Mouse (Mus musculus): ENCODE results near the gene Csk. TPM values are rescaled to one million over a fixed set of nuclear protein-coding genes. Genes with fewer than 3 reads are reported as not detected.

Csk gene
- polyA plus RNA-seq, 1 experiment from 2014 or later: 13.1 TPM

DNA sequence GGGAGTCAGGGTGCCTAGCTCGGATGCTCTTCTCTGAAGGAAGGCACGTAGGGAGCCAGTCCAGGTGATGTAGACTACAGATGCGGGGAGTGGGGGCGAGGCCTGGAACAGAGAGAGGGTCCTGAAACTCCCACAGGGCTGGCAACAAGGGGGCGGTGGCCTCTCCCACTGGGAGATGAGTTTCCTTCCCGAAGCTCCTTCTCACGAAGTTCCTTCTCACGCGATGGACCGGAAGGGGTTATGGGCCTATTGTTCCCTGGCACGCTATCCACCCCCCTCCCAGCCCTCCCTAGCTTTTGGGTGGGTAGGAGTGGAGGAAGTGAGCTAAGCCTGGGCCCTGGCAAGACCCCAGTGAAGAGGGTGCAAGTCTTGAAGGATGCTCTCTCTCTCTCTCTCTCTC is 14.4 kb upstream of the Csk start:
- no peak overlapping the region for H3K4me3 ChIP-seq (ENCODE audit: control insufficient read depth in 1 of 2, insufficient read depth in 1 of 2, low read depth in 1 of 2, low read length in 2 of 2)
- 57% methylated on average over 11 of the region's 11 CpGs for WGBS
- no peaks in the 10 kb centered on the region for H3K27me3 ChIP-seq (ENCODE audit: control insufficient read depth, insufficient read depth, low read length)
- no peak overlapping the region for H3K27ac ChIP-seq (replicated peaks in 1 of 2; ENCODE audit: control insufficient read depth in 1 of 2, insufficient read depth in 1 of 2, low read depth in 2 of 2, low read length in 2 of 2)
- no peaks in the 10 kb centered on the region for H3K9me3 ChIP-seq (ENCODE audit: control insufficient read depth, low read length)
- no peaks in the 10 kb centered on the region for H3K36me3 ChIP-seq (ENCODE audit: control insufficient read depth, insufficient read depth, low read length)
- no peak overlapping the region for H3K4me2 ChIP-seq (ENCODE audit: low read length)
- ATAC-seq (ENCODE audit: insufficient number of reproducible peaks, insufficient read depth, low FRiP score, low read depth): no peak
- no peaks in the 10 kb centered on the region; a peak in 1 of 4 replicates for H3K4me1 ChIP-seq (ENCODE audit: control insufficient read depth in 2 of 2, insufficient read depth in 2 of 2, low read length in 2 of 2)
- H3K9ac ChIP-seq (ENCODE audit: low read length): no peak overlapping the region

DNA sequence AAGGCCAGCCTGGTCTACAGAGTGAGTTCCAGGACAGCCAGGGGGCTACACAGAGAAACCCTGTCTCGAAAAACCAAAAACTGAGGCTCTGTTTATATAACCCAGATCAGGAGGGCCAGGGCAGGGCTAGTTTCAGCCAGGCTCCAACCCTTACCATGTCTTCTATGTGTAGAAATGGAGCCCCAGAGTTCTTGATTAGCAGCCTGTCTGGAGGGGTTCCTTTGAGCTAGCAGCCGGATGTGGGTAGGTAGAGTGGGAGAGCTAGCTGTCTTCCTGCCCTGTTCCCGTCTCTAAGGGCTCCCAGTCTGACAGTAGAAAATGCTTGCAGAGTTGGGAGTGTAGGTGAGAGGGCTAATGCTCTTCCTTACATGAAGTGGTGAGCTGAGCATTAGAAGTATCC is 13.7 kb upstream of the Csk start:
- Histone ChIP-seq H3K9ac (ENCODE audit: low read length) (no peak overlapping the region), H3K27ac (replicated peaks in 1 of 2; ENCODE audit: control insufficient read depth in 1 of 2, insufficient read depth in 1 of 2, low read depth in 2 of 2, low read length in 2 of 2) (no peak overlapping the region), H3K27me3 (ENCODE audit: control insufficient read depth, insufficient read depth, low read length) (no peaks in the 10 kb centered on the region), H3K36me3 (ENCODE audit: control insufficient read depth, insufficient read depth, low read length) (no peaks in the 10 kb centered on the region), H3K4me2 (ENCODE audit: low read length) (no peak overlapping the region), H3K4me3 (ENCODE audit: control insufficient read depth in 1 of 2, insufficient read depth in 1 of 2, low read depth in 1 of 2, low read length in 2 of 2) (no peak overlapping the region), H3K4me1 (ENCODE audit: control insufficient read depth in 2 of 2, insufficient read depth in 2 of 2, low read length in 2 of 2) (no peaks in the 10 kb centered on the region; a peak in 1 of 4 replicates), H3K9me3 (ENCODE audit: control insufficient read depth, low read length) (no peaks in the 10 kb centered on the region)
- 59% methylated on average over 3 of the region's 3 CpGs for WGBS
- no peak for ATAC-seq (ENCODE audit: insufficient number of reproducible peaks, insufficient read depth, low FRiP score, low read depth)

DNA sequence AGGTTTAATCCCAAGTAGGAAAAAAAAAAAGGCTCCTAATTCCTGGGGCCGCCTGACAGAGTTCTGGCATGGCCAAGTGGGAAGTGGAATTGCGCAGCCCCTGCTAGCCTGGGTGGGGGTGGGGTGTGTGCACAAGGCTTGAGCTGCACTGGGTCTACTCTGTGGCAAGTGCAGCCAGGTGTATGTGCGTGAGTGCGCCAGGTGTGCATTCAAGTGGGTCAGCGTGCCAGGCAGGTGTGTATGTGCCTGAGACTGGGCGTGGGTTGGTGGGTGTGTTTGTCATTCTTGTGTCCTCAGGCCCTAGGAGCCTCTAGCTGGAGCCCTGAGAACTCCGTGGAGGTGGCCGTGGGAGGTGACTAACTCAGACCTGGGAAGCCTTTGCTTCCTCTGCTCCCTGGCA is 13.1 kb upstream of the Csk start:
- ATAC-seq (ENCODE audit: insufficient number of reproducible peaks, insufficient read depth, low FRiP score, low read depth): no peak
- Histone ChIP-seq H3K9me3 (ENCODE audit: control insufficient read depth, low read length) (no peaks in the 10 kb centered on the region), H3K27ac (replicated peaks in 1 of 2; ENCODE audit: control insufficient read depth in 1 of 2, insufficient read depth in 1 of 2, low read depth in 2 of 2, low read length in 2 of 2) (no peak overlapping the region), H3K4me1 (ENCODE audit: control insufficient read depth in 2 of 2, insufficient read depth in 2 of 2, low read length in 2 of 2) (no peaks in the 10 kb centered on the region; a peak in 1 of 4 replicates), H3K9ac (ENCODE audit: low read length) (no peak overlapping the region), H3K4me2 (ENCODE audit: low read length) (no peak overlapping the region), H3K27me3 (ENCODE audit: control insufficient read depth, insufficient read depth, low read length) (no peaks in the 10 kb centered on the region), H3K36me3 (ENCODE audit: control insufficient read depth, insufficient read depth, low read length) (no peaks in the 10 kb centered on the region), H3K4me3 (ENCODE audit: control insufficient read depth in 1 of 2, insufficient read depth in 1 of 2, low read depth in 1 of 2, low read length in 2 of 2) (no peak overlapping the region)
- WGBS: 79% methylated on average over 8 of the region's 8 CpGs

DNA sequence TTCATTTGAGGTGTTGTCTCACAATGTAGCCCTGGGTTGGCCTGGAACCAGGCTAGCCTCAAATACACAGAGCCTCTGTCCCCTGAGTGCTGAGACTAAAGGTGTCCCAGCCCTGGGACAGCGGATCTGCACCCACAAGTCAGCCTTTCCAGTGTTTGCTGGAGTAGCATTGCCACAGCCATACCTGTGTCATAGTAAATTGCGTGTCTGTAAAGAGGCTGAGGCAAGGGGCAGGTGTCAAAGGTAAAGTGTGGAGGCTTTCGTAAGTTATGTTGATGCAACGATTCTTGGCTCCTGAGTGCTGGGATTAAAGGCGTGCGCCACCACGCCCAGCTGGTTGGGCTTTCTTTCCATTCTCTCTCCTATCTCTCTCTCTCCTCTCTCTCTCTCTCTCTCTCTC is 11.2 kb upstream of the Csk start:
- Histone ChIP-seq H3K9ac (ENCODE audit: low read length) (no peak overlapping the region), H3K4me3 (ENCODE audit: control insufficient read depth in 1 of 2, insufficient read depth in 1 of 2, low read depth in 1 of 2, low read length in 2 of 2) (no peak overlapping the region), H3K4me1 (ENCODE audit: control insufficient read depth in 2 of 2, insufficient read depth in 2 of 2, low read length in 2 of 2) (no peaks in the 10 kb centered on the region; a peak in 1 of 4 replicates), H3K36me3 (ENCODE audit: control insufficient read depth, insufficient read depth, low read length) (no peaks in the 10 kb centered on the region), H3K27ac (replicated peaks in 1 of 2; ENCODE audit: control insufficient read depth in 1 of 2, insufficient read depth in 1 of 2, low read depth in 2 of 2, low read length in 2 of 2) (no peak overlapping the region), H3K9me3 (ENCODE audit: control insufficient read depth, low read length) (no peaks in the 10 kb centered on the region), H3K27me3 (ENCODE audit: control insufficient read depth, insufficient read depth, low read length) (no peaks in the 10 kb centered on the region), H3K4me2 (ENCODE audit: low read length) (no peak overlapping the region)
- 52% methylated on average over 7 of the region's 7 CpGs for WGBS
- no peak for ATAC-seq (ENCODE audit: insufficient number of reproducible peaks, insufficient read depth, low FRiP score, low read depth)

DNA sequence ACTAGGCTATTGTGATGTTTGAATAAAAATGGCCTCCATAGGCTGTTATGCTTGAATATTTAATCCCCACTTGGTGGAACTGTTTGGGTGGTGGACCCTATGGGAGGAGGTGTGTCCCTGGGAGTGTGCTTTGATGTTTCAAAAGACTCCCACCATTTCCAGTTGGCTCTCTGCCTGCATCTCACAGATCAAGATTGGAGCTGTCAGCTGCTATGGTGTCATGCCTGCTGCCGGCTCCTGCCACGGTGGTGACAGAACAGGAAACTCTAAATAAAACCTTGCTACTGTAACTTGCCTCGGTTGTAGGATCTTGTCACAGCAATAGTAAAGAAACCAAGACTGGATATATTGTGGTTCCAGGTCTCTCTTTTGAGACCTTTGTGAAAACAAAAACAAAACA is 8.1 kb upstream of the Csk start:
- Histone ChIP-seq H3K27me3 (ENCODE audit: control insufficient read depth, insufficient read depth, low read length) (no peaks in the 10 kb centered on the region), H3K4me2 (ENCODE audit: low read length) (no peak overlapping the region), H3K27ac (replicated peaks in 1 of 2; ENCODE audit: control insufficient read depth in 1 of 2, insufficient read depth in 1 of 2, low read depth in 2 of 2, low read length in 2 of 2) (no peak overlapping the region), H3K9ac (ENCODE audit: low read length) (no peak overlapping the region), H3K4me1 (ENCODE audit: control insufficient read depth in 2 of 2, insufficient read depth in 2 of 2, low read length in 2 of 2) (no peaks in the 10 kb centered on the region), H3K9me3 (ENCODE audit: control insufficient read depth, low read length) (no peaks in the 10 kb centered on the region), H3K4me3 (ENCODE audit: control insufficient read depth in 1 of 2, insufficient read depth in 1 of 2, low read depth in 1 of 2, low read length in 2 of 2) (no peak overlapping the region), H3K36me3 (ENCODE audit: control insufficient read depth, insufficient read depth, low read length) (no peaks in the 10 kb centered on the region)
- no peak for ATAC-seq (ENCODE audit: insufficient number of reproducible peaks, insufficient read depth, low FRiP score, low read depth)
- 10% methylated on average over 3 of the region's 3 CpGs for WGBS

DNA sequence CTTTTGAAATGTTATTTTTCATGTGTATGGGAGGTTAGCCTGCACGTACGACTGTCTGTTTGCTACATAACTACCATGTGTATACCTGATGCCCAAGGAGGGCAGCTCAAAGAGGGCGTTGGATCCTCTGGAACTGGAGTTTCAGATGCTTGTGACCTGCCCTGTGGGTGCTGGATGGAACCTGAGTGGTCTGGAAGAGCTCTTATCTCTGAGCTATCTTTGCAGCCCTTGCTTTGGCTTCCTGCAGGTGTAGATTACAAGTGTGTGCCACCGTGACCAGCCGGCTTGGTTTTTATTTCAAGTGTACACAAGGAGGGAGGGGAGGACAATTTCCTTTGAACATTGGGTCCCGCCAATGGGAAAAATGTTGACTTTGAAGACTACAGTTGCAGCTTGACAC is 7.1 kb upstream of the Csk start:
- H3K9me3 ChIP-seq (ENCODE audit: control insufficient read depth, low read length): no peaks in the 10 kb centered on the region
- WGBS: 55% methylated on average over 6 of the region's 6 CpGs
- no peak overlapping the region for H3K4me2 ChIP-seq (ENCODE audit: low read length)
- H3K27me3 ChIP-seq (ENCODE audit: control insufficient read depth, insufficient read depth, low read length): no peaks in the 10 kb centered on the region
- H3K9ac ChIP-seq (ENCODE audit: low read length): no peak overlapping the region
- H3K4me3 ChIP-seq (ENCODE audit: control insufficient read depth in 1 of 2, insufficient read depth in 1 of 2, low read depth in 1 of 2, low read length in 2 of 2): no peak overlapping the region
- H3K4me1 ChIP-seq (ENCODE audit: control insufficient read depth in 2 of 2, insufficient read depth in 2 of 2, low read length in 2 of 2): peaks cover 3 to 4% of the 10 kb centered on the region in 2 experiments; a peak in 1 of 4 replicates
- no peaks in the 10 kb centered on the region for H3K36me3 ChIP-seq (ENCODE audit: control insufficient read depth, insufficient read depth, low read length)
- no peak overlapping the region for H3K27ac ChIP-seq (replicated peaks in 1 of 2; ENCODE audit: control insufficient read depth in 1 of 2, insufficient read depth in 1 of 2, low read depth in 2 of 2, low read length in 2 of 2)
- no peak for ATAC-seq (ENCODE audit: insufficient number of reproducible peaks, insufficient read depth, low FRiP score, low read depth)

DNA sequence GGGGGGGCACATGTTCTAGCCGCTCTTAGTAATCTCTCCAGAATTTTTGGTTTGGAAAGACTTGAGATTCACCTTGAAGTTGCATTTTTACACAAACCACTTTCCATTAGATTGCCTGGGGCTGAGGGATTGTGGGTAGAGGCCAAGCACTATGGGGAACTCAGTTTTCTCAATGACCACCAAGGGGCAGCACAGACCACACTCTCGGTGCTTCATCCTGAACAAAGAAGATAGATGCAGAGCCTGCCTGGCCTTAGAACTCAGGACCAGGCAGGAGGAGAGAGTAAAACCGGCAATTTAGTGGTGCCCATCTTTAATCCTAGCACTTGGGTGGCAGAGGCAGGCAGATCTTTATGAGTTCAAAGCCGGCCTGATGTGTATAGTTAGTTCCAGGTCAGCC is 6.3 kb upstream of the Csk start:
- no peak for ATAC-seq (ENCODE audit: insufficient number of reproducible peaks, insufficient read depth, low FRiP score, low read depth)
- Histone ChIP-seq H3K27me3 (ENCODE audit: control insufficient read depth, insufficient read depth, low read length) (0 out of 2 replicates have a peak, but pooled peaks cover 4% of the 10 kb centered on the region), H3K4me1 (ENCODE audit: control insufficient read depth in 2 of 2, insufficient read depth in 2 of 2, low read length in 2 of 2) (peaks cover 3 to 4% of the 10 kb centered on the region in 2 experiments; a peak in 1 of 4 replicates), H3K36me3 (ENCODE audit: control insufficient read depth, insufficient read depth, low read length) (no peaks in the 10 kb centered on the region), H3K4me2 (ENCODE audit: low read length) (no peak overlapping the region), H3K4me3 (ENCODE audit: control insufficient read depth in 1 of 2, insufficient read depth in 1 of 2, low read depth in 1 of 2, low read length in 2 of 2) (no peak overlapping the region), H3K27ac (replicated peaks in 1 of 2; ENCODE audit: control insufficient read depth in 1 of 2, insufficient read depth in 1 of 2, low read depth in 2 of 2, low read length in 2 of 2) (no peak overlapping the region), H3K9me3 (ENCODE audit: control insufficient read depth, low read length) (no peaks in the 10 kb centered on the region), H3K9ac (ENCODE audit: low read length) (no peak overlapping the region)
- 20% methylated on average over 4 of the region's 4 CpGs for WGBS

DNA sequence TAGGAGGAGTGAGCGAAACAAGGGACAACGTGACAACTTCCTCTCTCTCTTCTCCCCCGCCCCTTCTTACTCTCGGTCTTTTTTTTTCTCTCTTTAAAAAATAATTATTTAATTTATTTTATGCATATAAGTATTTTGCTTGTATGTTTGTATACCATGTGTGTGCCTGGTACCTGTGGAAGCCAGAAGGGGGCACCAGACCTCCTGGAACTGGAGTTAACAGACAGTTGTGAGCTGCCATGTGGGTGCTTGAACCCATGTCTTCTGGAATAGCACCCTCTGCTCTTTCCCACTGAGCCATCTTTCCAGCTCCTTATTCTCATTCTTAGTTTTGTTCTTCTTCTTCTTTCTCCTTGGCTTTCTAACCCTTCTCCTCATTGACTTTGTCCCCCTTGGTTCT is 5.5 kb upstream of the Csk start:
- H3K4me2 ChIP-seq (ENCODE audit: low read length): no peak overlapping the region
- H3K27ac ChIP-seq (replicated peaks in 1 of 2; ENCODE audit: control insufficient read depth in 1 of 2, insufficient read depth in 1 of 2, low read depth in 2 of 2, low read length in 2 of 2): no peak overlapping the region
- no peaks in the 10 kb centered on the region for H3K9me3 ChIP-seq (ENCODE audit: control insufficient read depth, low read length)
- no peaks in the 10 kb centered on the region for H3K36me3 ChIP-seq (ENCODE audit: control insufficient read depth, insufficient read depth, low read length)
- peaks cover 3 to 4% of the 10 kb centered on the region in 2 experiments; a peak in 1 of 4 replicates for H3K4me1 ChIP-seq (ENCODE audit: control insufficient read depth in 2 of 2, insufficient read depth in 2 of 2, low read length in 2 of 2)
- no peak for ATAC-seq (ENCODE audit: insufficient number of reproducible peaks, insufficient read depth, low FRiP score, low read depth)
- H3K4me3 ChIP-seq (ENCODE audit: control insufficient read depth in 1 of 2, insufficient read depth in 1 of 2, low read depth in 1 of 2, low read length in 2 of 2): no peak overlapping the region
- H3K27me3 ChIP-seq (ENCODE audit: control insufficient read depth, insufficient read depth, low read length): 0 out of 2 replicates have a peak, but pooled peaks cover 6% of the 10 kb centered on the region
- no peak overlapping the region for H3K9ac ChIP-seq (ENCODE audit: low read length)
- 85% methylated on average over 4 of the region's 4 CpGs for WGBS

Data from heart, embryonic 14.5 days (tissue).